Mouse (Mus musculus) lung, postnatal 0 days (tissue): ENCODE measurements around the gene Atp4b.

ENCODE experiments used
- CTCF ChIP-seq: IDR thresholded peaks from 2 replicates; pipeline ENCODE4 v1.5.1; 2016; ENCODE audit warnings: antibody characterized with exemption, mild to moderate bottlenecking
- EP300 ChIP-seq: IDR thresholded peaks from 2 replicates; pipeline ENCODE4 v1.6.1; 2016; ENCODE audit warnings: antibody characterized with exemption, mild to moderate bottlenecking, control low read depth

GRCm38 (mm10) chr8:13337678-13338077 lies 58.9 kb downstream of the Atp4b start:
- no peak for TF ChIP-seq CTCF
- TF ChIP-seq EP300: no peak
